Mouse (Mus musculus): ENCODE data around the gene Setmar. TPM values are rescaled to one million over a fixed set of nuclear protein-coding genes. Genes with fewer than 3 reads are reported as not detected.

The Setmar gene
- polyA plus RNA-seq, 1 experiment from 2014 or later, result 1.5 TPM

GRCm38 (mm10) chr6:108098846-108099217, 34.0 kb downstream of the Setmar start:
- H3K36me3 ChIP-seq (ENCODE audit: control insufficient read depth, insufficient read depth), result no peaks in the 10 kb centered on the region
- no peak overlapping the region; the same call in 1 of the 2 replicates for H3K4me2 ChIP-seq (ENCODE audit: low read depth, low read length)
- H3K4me1 ChIP-seq (ENCODE audit: control insufficient read depth, low read depth, low read length), result no peaks in the 10 kb centered on the region
- WGBS (ENCODE audit: insufficient replicate concordance), result 58% methylated on average over 3 of the region's 3 CpGs
- H3K9ac ChIP-seq (ENCODE audit: low read depth, low read length), result no peak overlapping the region
- ATAC-seq (ENCODE audit: low read depth), result no peak
- no peak overlapping the region for H3K27ac ChIP-seq (ENCODE audit: low read length)
- H3K9me3 ChIP-seq (replicated peaks; ENCODE audit: control insufficient read depth, low read length), result no peaks in the 10 kb centered on the region
- no peaks in the 10 kb centered on the region for H3K27me3 ChIP-seq (ENCODE audit: control insufficient read depth, insufficient read depth, low read depth, low read length)
- H3K4me3 ChIP-seq (ENCODE audit: low read depth, low read length), result no peak overlapping the region

- no peaks in the 10 kb centered on the region for H3K27me3 ChIP-seq (ENCODE audit: control insufficient read depth, insufficient read depth, low read depth, low read length)
- no peaks in the 10 kb centered on the region for H3K9me3 ChIP-seq (replicated peaks; ENCODE audit: control insufficient read depth, low read length)
- H3K36me3 ChIP-seq (ENCODE audit: control insufficient read depth, insufficient read depth), result no peaks in the 10 kb centered on the region
- peak overlapping the region; percentile 60 for H3K27ac ChIP-seq (ENCODE audit: low read length)
- peak; percentile 72 for ATAC-seq (ENCODE audit: low read depth)
- no peak overlapping the region for H3K9ac ChIP-seq (ENCODE audit: low read depth, low read length)
- H3K4me3 ChIP-seq (ENCODE audit: low read depth, low read length), result no peak overlapping the region
- H3K4me2 ChIP-seq (ENCODE audit: low read depth, low read length), result no peak overlapping the region
- H3K4me1 ChIP-seq (ENCODE audit: control insufficient read depth, low read depth, low read length), result no peaks in the 10 kb centered on the region
- WGBS (ENCODE audit: insufficient replicate concordance), result 69% methylated on average over 10 of the region's 10 CpGs
These were observed 37.3 kb downstream of the Setmar start for GRCm38 (mm10) chr6:108101936-108102830.

DNA sequence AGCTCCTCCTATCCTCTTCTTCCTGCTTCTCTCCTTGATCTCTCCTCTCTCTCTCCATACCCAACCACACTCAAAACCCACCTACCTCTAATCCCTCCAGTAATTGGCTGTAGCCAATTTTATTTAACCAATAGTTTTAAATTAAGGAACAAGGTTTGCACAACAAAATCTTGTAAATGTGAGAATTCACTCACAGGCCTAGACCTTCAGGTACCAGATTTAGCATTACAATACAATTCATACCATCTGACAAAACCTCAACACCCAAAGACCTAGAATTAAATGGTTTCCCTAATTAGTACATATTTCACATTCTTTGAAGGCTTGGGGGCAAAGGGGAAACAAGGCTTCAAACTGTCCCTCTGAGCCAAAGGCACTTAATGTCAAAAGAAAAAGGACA, 42.5 kb downstream of the Setmar start:
- H3K4me1 ChIP-seq (ENCODE audit: control insufficient read depth, low read depth, low read length), result no peaks in the 10 kb centered on the region
- no peak overlapping the region for H3K27ac ChIP-seq (ENCODE audit: low read length)
- no peak overlapping the region for H3K9ac ChIP-seq (ENCODE audit: low read depth, low read length)
- H3K4me2 ChIP-seq (ENCODE audit: low read depth, low read length), result no peak overlapping the region
- no peaks in the 10 kb centered on the region for H3K27me3 ChIP-seq (ENCODE audit: control insufficient read depth, insufficient read depth, low read depth, low read length)
- H3K9me3 ChIP-seq (replicated peaks; ENCODE audit: control insufficient read depth, low read length), result no peaks in the 10 kb centered on the region
- no peaks in the 10 kb centered on the region for H3K36me3 ChIP-seq (ENCODE audit: control insufficient read depth, insufficient read depth)
- ATAC-seq (ENCODE audit: low read depth), result no peak
- H3K4me3 ChIP-seq (ENCODE audit: low read depth, low read length), result no peak overlapping the region

DNA sequence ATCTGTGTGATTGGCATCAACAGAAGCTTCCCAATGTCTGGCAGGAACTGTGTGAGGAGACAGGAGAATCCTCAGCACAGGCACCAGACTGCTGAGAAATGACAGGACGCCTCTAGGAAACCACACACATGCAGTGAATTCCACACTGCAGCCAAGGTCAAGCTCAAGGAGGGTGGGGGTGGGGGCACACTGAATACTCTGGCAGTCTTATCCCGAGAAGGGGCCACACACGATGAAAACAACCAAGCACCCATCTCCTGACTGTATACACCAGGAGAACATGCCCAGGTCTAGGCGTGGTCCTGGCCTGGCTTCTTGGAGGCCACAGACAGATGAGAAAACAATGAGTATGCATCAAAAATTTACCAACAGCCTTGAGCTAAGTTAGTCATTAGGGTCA, 45.5 kb downstream of the Setmar start:
- Histone ChIP-seq H3K4me2 (ENCODE audit: low read depth, low read length) (no peak overlapping the region), H3K27me3 (ENCODE audit: control insufficient read depth, insufficient read depth, low read depth, low read length) (no peaks in the 10 kb centered on the region), H3K27ac (ENCODE audit: low read length) (no peak overlapping the region), H3K36me3 (ENCODE audit: control insufficient read depth, insufficient read depth) (no peaks in the 10 kb centered on the region), H3K4me3 (ENCODE audit: low read depth, low read length) (no peak overlapping the region), H3K9me3 (replicated peaks; ENCODE audit: control insufficient read depth, low read length) (no peaks in the 10 kb centered on the region), H3K4me1 (ENCODE audit: control insufficient read depth, low read depth, low read length) (no peaks in the 10 kb centered on the region), H3K9ac (ENCODE audit: low read depth, low read length) (no peak overlapping the region)
- WGBS (ENCODE audit: insufficient replicate concordance), result 55% methylated on average over 4 of the region's 4 CpGs
- no peak for ATAC-seq (ENCODE audit: low read depth)

GRCm38 (mm10) chr6:108111693-108112092, 46.8 kb downstream of the Setmar start:
- Histone ChIP-seq H3K4me2 (ENCODE audit: low read depth, low read length) (no peak overlapping the region), H3K27me3 (ENCODE audit: control insufficient read depth, insufficient read depth, low read depth, low read length) (no peaks in the 10 kb centered on the region), H3K27ac (ENCODE audit: low read length) (no peak overlapping the region), H3K9me3 (replicated peaks; ENCODE audit: control insufficient read depth, low read length) (no peaks in the 10 kb centered on the region), H3K9ac (ENCODE audit: low read depth, low read length) (no peak overlapping the region), H3K36me3 (ENCODE audit: control insufficient read depth, insufficient read depth) (no peaks in the 10 kb centered on the region), H3K4me3 (ENCODE audit: low read depth, low read length) (no peak overlapping the region), H3K4me1 (ENCODE audit: control insufficient read depth, low read depth, low read length) (no peaks in the 10 kb centered on the region)
- ATAC-seq (ENCODE audit: low read depth), result no peak

DNA sequence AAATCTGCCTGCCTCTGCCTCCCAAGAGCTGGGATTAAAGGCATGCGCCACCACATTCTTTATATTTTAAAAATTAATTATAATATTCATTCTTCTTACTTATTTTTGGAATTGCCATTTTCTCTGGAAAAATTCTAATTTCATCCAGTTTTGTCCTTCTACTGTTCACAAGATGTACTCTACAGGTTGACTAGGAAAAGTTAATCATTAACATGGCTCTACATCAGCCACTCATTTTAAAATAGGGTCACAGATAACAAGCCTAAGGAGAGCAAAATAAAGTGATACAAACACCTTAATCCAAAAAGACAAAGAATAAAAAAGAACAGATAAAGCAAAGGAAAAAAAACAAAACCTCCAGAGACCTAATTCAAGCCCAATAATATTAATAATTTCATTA, 50.1 kb downstream of the Setmar start:
- Histone ChIP-seq H3K27me3 (ENCODE audit: control insufficient read depth, insufficient read depth, low read depth, low read length) (no peaks in the 10 kb centered on the region), H3K27ac (ENCODE audit: low read length) (no peak overlapping the region), H3K36me3 (ENCODE audit: control insufficient read depth, insufficient read depth) (no peaks in the 10 kb centered on the region), H3K4me1 (ENCODE audit: control insufficient read depth, low read depth, low read length) (no peaks in the 10 kb centered on the region), H3K9ac (ENCODE audit: low read depth, low read length) (no peak overlapping the region), H3K9me3 (replicated peaks; ENCODE audit: control insufficient read depth, low read length) (no peaks in the 10 kb centered on the region), H3K4me2 (ENCODE audit: low read depth, low read length) (no peak overlapping the region), H3K4me3 (ENCODE audit: low read depth, low read length) (no peak overlapping the region)
- ATAC-seq (ENCODE audit: low read depth), result no peak
- WGBS (ENCODE audit: insufficient replicate concordance), result 90% methylated on average over 1 of the region's 1 CpGs

DNA sequence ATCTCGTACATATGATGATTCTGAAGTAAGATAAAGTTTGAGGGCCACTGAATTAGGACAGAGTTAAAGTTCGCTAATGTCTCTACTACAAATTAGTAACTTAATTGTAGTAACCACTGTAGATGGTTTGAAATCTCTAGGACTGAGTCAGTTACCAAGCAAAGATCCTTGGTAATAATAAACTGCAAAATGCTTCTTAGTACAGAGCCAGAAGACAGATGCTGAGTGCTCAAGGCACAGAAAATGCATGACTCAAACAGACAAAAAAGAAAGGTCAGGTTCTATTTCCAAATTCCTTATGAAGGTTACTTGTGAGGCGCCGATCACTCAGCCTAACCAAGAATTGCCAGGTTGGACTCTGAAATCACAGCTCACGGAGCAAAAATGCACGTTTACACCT, 53.0 kb downstream of the Setmar start:
- no peaks in the 10 kb centered on the region for H3K4me1 ChIP-seq (ENCODE audit: control insufficient read depth, low read depth, low read length)
- no peak overlapping the region for H3K4me3 ChIP-seq (ENCODE audit: low read depth, low read length)
- no peak for ATAC-seq (ENCODE audit: low read depth)
- no peaks in the 10 kb centered on the region for H3K36me3 ChIP-seq (ENCODE audit: control insufficient read depth, insufficient read depth)
- H3K27me3 ChIP-seq (ENCODE audit: control insufficient read depth, insufficient read depth, low read depth, low read length), result no peaks in the 10 kb centered on the region
- no peak overlapping the region for H3K4me2 ChIP-seq (ENCODE audit: low read depth, low read length)
- no peaks in the 10 kb centered on the region for H3K9me3 ChIP-seq (replicated peaks; ENCODE audit: control insufficient read depth, low read length)
- H3K27ac ChIP-seq (ENCODE audit: low read length), result no peak overlapping the region
- no peak overlapping the region for H3K9ac ChIP-seq (ENCODE audit: low read depth, low read length)
- 74% methylated on average over 6 of the region's 6 CpGs for WGBS (ENCODE audit: insufficient replicate concordance)

DNA sequence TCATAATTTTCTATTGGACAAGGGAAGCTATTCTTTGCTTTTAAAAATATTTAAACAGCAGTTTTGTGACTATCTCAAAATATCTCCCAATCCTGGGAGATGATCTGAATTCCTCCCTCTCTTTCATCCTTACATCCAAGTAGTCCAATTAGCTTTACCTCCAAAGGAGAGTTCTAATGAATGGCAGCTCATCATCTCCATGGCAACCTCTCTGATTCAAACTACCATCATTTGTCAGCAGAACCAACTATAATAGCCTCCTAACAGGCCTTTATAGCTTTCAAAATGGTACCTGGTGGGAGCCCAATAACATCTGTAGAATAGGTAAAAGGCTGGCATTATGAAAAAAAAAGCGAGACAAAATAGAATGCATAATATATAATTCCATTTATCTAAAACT, 60.6 kb downstream of the Setmar start:
- Histone ChIP-seq H3K9ac (ENCODE audit: low read depth, low read length) (no peak overlapping the region), H3K27me3 (ENCODE audit: control insufficient read depth, insufficient read depth, low read depth, low read length) (no peaks in the 10 kb centered on the region), H3K4me1 (ENCODE audit: control insufficient read depth, low read depth, low read length) (no peaks in the 10 kb centered on the region), H3K4me2 (ENCODE audit: low read depth, low read length) (no peak overlapping the region), H3K4me3 (ENCODE audit: low read depth, low read length) (no peak overlapping the region), H3K36me3 (ENCODE audit: control insufficient read depth, insufficient read depth) (no peaks in the 10 kb centered on the region), H3K9me3 (replicated peaks; ENCODE audit: control insufficient read depth, low read length) (no peaks in the 10 kb centered on the region), H3K27ac (ENCODE audit: low read length) (no peak overlapping the region)
- ATAC-seq (ENCODE audit: low read depth), result no peak
- WGBS (ENCODE audit: insufficient replicate concordance), result 73% methylated on average over 1 of the region's 1 CpGs

GRCm38 (mm10) chr6:108126631-108127030, 61.8 kb downstream of the Setmar start:
- WGBS (ENCODE audit: insufficient replicate concordance), result 59% methylated on average over 3 of the region's 3 CpGs
- no peak overlapping the region for H3K4me3 ChIP-seq (ENCODE audit: low read depth, low read length)
- no peaks in the 10 kb centered on the region for H3K9me3 ChIP-seq (replicated peaks; ENCODE audit: control insufficient read depth, low read length)
- no peaks in the 10 kb centered on the region for H3K27me3 ChIP-seq (ENCODE audit: control insufficient read depth, insufficient read depth, low read depth, low read length)
- no peak overlapping the region for H3K4me2 ChIP-seq (ENCODE audit: low read depth, low read length)
- no peaks in the 10 kb centered on the region for H3K4me1 ChIP-seq (ENCODE audit: control insufficient read depth, low read depth, low read length)
- no peaks in the 10 kb centered on the region for H3K36me3 ChIP-seq (ENCODE audit: control insufficient read depth, insufficient read depth)
- no peak overlapping the region for H3K9ac ChIP-seq (ENCODE audit: low read depth, low read length)
- no peak overlapping the region for H3K27ac ChIP-seq (ENCODE audit: low read length)
- no peak for ATAC-seq (ENCODE audit: low read depth)
